Mouse (Mus musculus): ENCODE data around the gene Pde5a.

DNA sequence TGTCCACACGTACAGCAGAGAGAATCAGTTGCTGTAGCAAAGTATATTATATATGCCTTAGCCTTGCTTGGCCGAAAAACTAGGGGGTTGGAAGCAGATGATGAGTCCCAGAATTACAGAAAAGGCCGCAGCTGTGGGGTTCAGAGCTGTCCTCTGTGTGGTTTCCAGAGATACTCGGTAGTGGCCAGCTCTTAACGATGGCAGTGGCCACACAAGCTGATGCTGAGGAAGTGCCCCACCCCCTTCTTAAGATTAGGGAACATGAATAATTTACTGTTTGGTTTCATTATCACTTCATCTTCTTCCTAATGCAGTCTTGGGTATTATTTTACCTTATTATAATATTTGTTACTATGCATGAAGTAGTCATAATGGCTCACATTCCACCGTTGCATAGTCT lies 71.3 kb downstream of the Pde5a start:
- TF ChIP-seq CTCF (IDR thresholded peaks at IDR 0.05; ENCODE audit: low read depth, low read length) (no peak), GATA1 (IDR thresholded peaks at IDR 0.05; ENCODE audit: borderline replicate concordance, low read length) (no peak)
